Mouse (Mus musculus) WW6 (cell line): ENCODE results near the gene Ston1.

Source experiments
- DNase-seq: peaks from one replicate; pipeline ENCODE4 v3.0.0-alpha.2; 2013; ENCODE audit warnings: low read depth, low spot score

The Ston1 gene

GRCm38 (mm10) chr17:88597222-88598055 lies at the start of gene Ston1:
TSS of gene Ston1 (plus strand) at chr17:88597684.
- peak; percentile 53 for DNase-seq

- DNase-seq = no peak
Measured at GRCm38 (mm10) chr17:88549411-88550191, 47.9 kb upstream of the Ston1 start.

- no peak for DNase-seq
Measured at GRCm38 (mm10) chr17:88550351-88550750, 47.1 kb upstream of the Ston1 start.

- DNase-seq = no peak
Measured at GRCm38 (mm10) chr17:88550981-88551940, 46.2 kb upstream of the Ston1 start.

- DNase-seq = no peak
Measured at GRCm38 (mm10) chr17:88552556-88552955, 44.9 kb upstream of the Ston1 start.

GRCm38 (mm10) chr17:88553001-88553449 lies 44.5 kb upstream of the Ston1 start:
- no peak for DNase-seq

- DNase-seq = no peak
Measured at GRCm38 (mm10) chr17:88553473-88554087, 43.9 kb upstream of the Ston1 start.

GRCm38 (mm10) chr17:88556176-88556575 lies 41.3 kb upstream of the Ston1 start:
- no peak for DNase-seq

- no peak for DNase-seq
Measured at GRCm38 (mm10) chr17:88556688-88557087, 40.8 kb upstream of the Ston1 start.

GRCm38 (mm10) chr17:88558168-88558842 lies 39.2 kb upstream of the Ston1 start:
- peak; percentile 47 for DNase-seq

GRCm38 (mm10) chr17:88563611-88564010 lies 33.9 kb upstream of the Ston1 start:
- DNase-seq = no peak

- no peak for DNase-seq
Measured at GRCm38 (mm10) chr17:88569807-88570540, 27.5 kb upstream of the Ston1 start.

- no peak for DNase-seq
Measured at GRCm38 (mm10) chr17:88570784-88571183, 26.7 kb upstream of the Ston1 start.

- DNase-seq = no peak
Measured at GRCm38 (mm10) chr17:88574811-88575210, 22.7 kb upstream of the Ston1 start.

- no peak for DNase-seq
Measured at GRCm38 (mm10) chr17:88578522-88579242, 18.8 kb upstream of the Ston1 start.

- no peak for DNase-seq
Measured at GRCm38 (mm10) chr17:88580556-88580955, 16.9 kb upstream of the Ston1 start.

GRCm38 (mm10) chr17:88581511-88582021 lies 15.9 kb upstream of the Ston1 start:
- DNase-seq = no peak

GRCm38 (mm10) chr17:88582999-88583398 lies 14.5 kb upstream of the Ston1 start:
- DNase-seq = no peak

- no peak for DNase-seq
Measured at GRCm38 (mm10) chr17:88583411-88583810, 14.1 kb upstream of the Ston1 start.
